Mouse (Mus musculus) embryonic stem cell, embryonic (primary cell): Measurements from ENCODE around the gene Ifna14.

Experiments
- CTCF ChIA-PET, 4 experiments: fragments of 300-600 bp in 2 of 4; fragments of 350-600 bp in 2 of 4; sonication (Branson Sonifier 250); formaldehyde crosslinking; loops; one replicate each; lab custom pipeline; 2022; ENCODE audit warnings: inconsistent platforms in 2 of 4; lab: Charles Lee
- POLR2A ChIA-PET, 4 experiments: fragments of 300-600 bp in 2 of 4; fragments of 350-600 bp in 2 of 4; sonication (Branson Sonifier 250); formaldehyde crosslinking; loops; one replicate each; lab custom pipeline; 2022; ENCODE audit warnings: antibody characterized with exemption in 4 of 4, inconsistent platforms in 1 of 4; lab: Charles Lee

The Ifna14 gene

DNA sequence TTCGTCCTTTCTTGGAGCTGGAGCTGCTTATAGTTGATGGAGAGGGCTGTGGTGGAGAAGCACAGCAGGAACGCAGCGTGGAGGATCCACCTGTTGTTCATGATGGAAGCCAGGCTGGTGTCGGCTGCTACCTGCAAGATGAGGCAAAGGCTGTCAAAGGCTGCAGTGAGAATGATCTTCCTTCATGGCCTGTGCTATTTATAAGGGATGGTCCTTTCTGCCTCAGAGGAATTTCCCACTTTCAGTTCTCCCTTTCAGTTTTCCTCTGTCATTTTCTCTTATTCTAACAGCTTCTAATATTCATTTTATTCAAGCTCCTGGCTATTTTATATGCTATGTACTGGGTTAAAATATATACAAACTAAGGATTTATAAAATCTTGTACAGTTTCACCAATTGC lies 48.9 kb downstream of the Ifna14 start, which contains the start of gene Ifnb1:
Ifnb1 (minus strand) TSS at position 101 of the 400 bp plus-strand sequence.
- ChIA-PET POLR2A (no interaction called here), CTCF (interaction anchor here in 2 of 4 experiments (1.0 to 1.5 kb wide), 4 partner anchors 9 to 27 kb away, joined by 3 to 16 read pairs (median 4); no protein-coding TSS in a partner anchor)
